Mouse (Mus musculus) monocyte, adult 5-6 weeks (primary cell): ENCODE results near the gene Defb19. TPM values are rescaled to one million over a fixed set of nuclear protein-coding genes. Genes with fewer than 3 reads are reported as not detected.

Experiments used
- total RNA-seq: library from RNA; stranded (forward); fragments of 200-1000, 200-491, 200-594 nt; gene quantifications from 3 replicates; pipeline ENCODE4 v1.2.3, GENCODE M21; 2017

Defb19 gene
- total RNA-seq, 1 experiment from 2014 or later = not detected

Other genes starting within 250 kb of the Defb19 start
- gene Rbck1, start 247.7 kb downstream of the Defb19 start, total RNA-seq = 45.0 to 83.3 TPM (median 59.1 TPM) in 3 replicates
- not detected in 3 replicates for gene Trib3, start 236.3 kb downstream of the Defb19 start, total RNA-seq
- not detected in 3 replicates for gene Nrsn2, start 203.7 kb downstream of the Defb19 start, total RNA-seq
- gene Sox12, start 182.2 kb downstream of the Defb19 start, total RNA-seq = 0.10 to 0.43 TPM in 2 of 3 replicates, not detected in the other
- 0.10 to 0.75 TPM in 2 of 3 replicates, not detected in the other for gene Zcchc3, start 165.3 kb downstream of the Defb19 start, total RNA-seq
- not detected in 3 replicates for gene 6820408C15Rik, start 164.7 kb downstream of the Defb19 start, total RNA-seq
- not detected in 3 replicates for gene Defb23, start 115.7 kb downstream of the Defb19 start, total RNA-seq
- not detected in 3 replicates for gene Defb20, start 103.2 kb downstream of the Defb19 start, total RNA-seq
- gene Defb22, start 90.2 kb downstream of the Defb19 start, total RNA-seq = not detected in 3 replicates
- gene Defb26, start 68.6 kb downstream of the Defb19 start, total RNA-seq = not detected in 3 replicates
- not detected in 3 replicates for gene Defb28, start 62.1 kb downstream of the Defb19 start, total RNA-seq
- gene Defb29, start 40.2 kb downstream of the Defb19 start, total RNA-seq = not detected in 3 replicates
- not detected in 3 replicates for gene Gm17416, start 11.0 kb downstream of the Defb19 start, total RNA-seq
- not detected in 3 replicates for gene Defb21, start 7.6 kb downstream of the Defb19 start, total RNA-seq
- not detected in 3 replicates for gene Defb45, start 19.1 kb upstream of the Defb19 start, total RNA-seq
- gene Defb36, start 24.0 kb upstream of the Defb19 start, total RNA-seq = not detected in 3 replicates
- gene Defb25, start 42.7 kb upstream of the Defb19 start, total RNA-seq = not detected in 3 replicates
- gene Rem1, start 46.6 kb upstream of the Defb19 start, total RNA-seq = 0.68 to 0.75 TPM in 2 of 3 replicates, not detected in the other
- 74.4 to 107 TPM (median 101 TPM) in 3 replicates for gene H13, start 89.1 kb upstream of the Defb19 start, total RNA-seq
- 10.0 to 12.9 TPM (median 10.6 TPM) in 3 replicates for gene Mcts2, start 106.7 kb upstream of the Defb19 start, total RNA-seq
- gene Id1, start 155.9 kb upstream of the Defb19 start, total RNA-seq = 3.7 to 18.6 TPM (median 15.7 TPM) in 3 replicates
- gene Cox4i2, start 173.9 kb upstream of the Defb19 start, total RNA-seq = not detected in 3 replicates